Mouse (Mus musculus): ENCODE measurements around the gene Gm3591. TPM values are rescaled to one million over a fixed set of nuclear protein-coding genes. Genes with fewer than 3 reads are reported as not detected.

The Gm3591 gene
- polyA plus RNA-seq (2012; ENCODE audit: low replicate concordance) = not detected in 2 replicates

GRCm38 (mm10) chr14:6412382-6412781 is at the start of gene Gm3591:
Gene Gm3591 (minus strand): TSS chr14:6412482.

DNA sequence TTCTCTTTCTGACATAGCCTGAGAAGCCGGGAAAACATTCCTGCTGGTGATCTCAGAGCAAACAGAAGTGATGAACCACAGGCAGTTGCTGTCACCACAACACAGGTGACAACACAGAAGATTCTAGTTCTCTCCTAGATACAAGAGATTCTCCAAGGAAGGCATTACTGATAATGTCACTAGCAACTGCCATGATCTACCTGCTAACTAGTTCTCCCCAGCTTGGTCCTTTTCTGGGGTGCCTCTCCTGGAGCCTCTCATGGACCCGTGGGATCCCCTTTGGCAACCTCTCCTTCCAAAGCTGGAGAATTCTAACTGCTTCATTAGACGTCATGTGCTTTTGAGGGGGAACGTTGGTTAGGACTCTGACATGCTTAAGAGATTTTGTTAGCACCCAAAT is 32.2 kb upstream of the Gm3591 start, which contains the start of gene Gm3594:
Gene Gm3594 (minus strand): TSS at position 101 of the 400 bp plus-strand sequence.

GRCm38 (mm10) chr14:6390219-6390618 is 22.1 kb downstream of the Gm3591 start, which contains the start of gene Gm16440:
Gene Gm16440 (minus strand): TSS chr14:6390319.

Other genes with a start within 250 kb of the Gm3591 start
- not detected in 2 replicates for gene Gm21560, start 193.2 kb downstream of the Gm3591 start, polyA plus RNA-seq (2012; ENCODE audit: low replicate concordance)
- not detected in 2 replicates for gene Gm3411, start 125.2 kb downstream of the Gm3591 start, polyA plus RNA-seq (2012; ENCODE audit: low replicate concordance)
- not detected in 2 replicates for gene Gm21103, start 107.6 kb downstream of the Gm3591 start, polyA plus RNA-seq (2012; ENCODE audit: low replicate concordance)
- gene Gm3618, start 68.8 kb downstream of the Gm3591 start, polyA plus RNA-seq (2012; ENCODE audit: low replicate concordance) = not detected in 2 replicates
- gene Gm16440, start 22.2 kb downstream of the Gm3591 start, polyA plus RNA-seq (2012; ENCODE audit: low replicate concordance) = not detected in 2 replicates
- not detected in 2 replicates for gene Gm3594, start 32.1 kb upstream of the Gm3591 start, polyA plus RNA-seq (2012; ENCODE audit: low replicate concordance)
- gene Gm8356, start 124.8 kb upstream of the Gm3591 start, polyA plus RNA-seq (2012; ENCODE audit: low replicate concordance) = not detected in 2 replicates
- gene Gm3629, start 178.1 kb upstream of the Gm3591 start, polyA plus RNA-seq (2012; ENCODE audit: low replicate concordance) = not detected in 2 replicates
- not detected in 2 replicates for gene Gm3460, start 209.9 kb upstream of the Gm3591 start, polyA plus RNA-seq (2012; ENCODE audit: low replicate concordance)